Mouse (Mus musculus): ENCODE data around the gene Nup107. TPM values are rescaled to one million over a fixed set of nuclear protein-coding genes. Genes with fewer than 3 reads are reported as not detected.
"Not testable (repeated sequence)": the region's sequence is repeated elsewhere in the genome, so short reads cannot be mapped to it uniquely, and the experiment has no call there.

Gene Nup107
- polyA plus RNA-seq, 1 experiment from 2014 or later: 33.4 TPM

GRCm38 (mm10) chr10:117704314-117704963, 88.1 kb downstream of the Nup107 start:
- peaks cover 81% of the 10 kb centered on the region for H3K36me3 ChIP-seq (replicated peaks)
- H3K27me3 ChIP-seq; H3K9me3 ChIP-seq (replicated peaks); ATAC-seq (ENCODE audit: insufficient read depth); H3K9ac ChIP-seq; H3K4me3 ChIP-seq (replicated peaks); H3K27ac ChIP-seq (replicated peaks); H3K4me2 ChIP-seq: not testable (repeated sequence)
- H3K4me1 ChIP-seq (replicated peaks): peaks cover 20% of the 10 kb centered on the region
- WGBS (ENCODE audit: insufficient replicate concordance): 82% methylated on average over 6 of the region's 6 CpGs

- no peak overlapping the region for H3K4me2 ChIP-seq
- peaks cover 91% of the 10 kb centered on the region for H3K36me3 ChIP-seq (replicated peaks)
- H3K9ac ChIP-seq: no peak overlapping the region
- ATAC-seq (ENCODE audit: insufficient read depth): no peak
- no peaks in the 10 kb centered on the region for H3K27me3 ChIP-seq
- no peaks in the 10 kb centered on the region for H3K9me3 ChIP-seq (replicated peaks)
- H3K4me3 ChIP-seq (replicated peaks): no peak overlapping the region
- H3K4me1 ChIP-seq (replicated peaks): peaks cover 12% of the 10 kb centered on the region
- H3K27ac ChIP-seq (replicated peaks): no peak overlapping the region
- 87% methylated on average over 3 of the region's 3 CpGs for WGBS (ENCODE audit: insufficient replicate concordance)
These were observed 89.0 kb downstream of the Nup107 start for GRCm38 (mm10) chr10:117703506-117703905.

- H3K4me3 ChIP-seq (replicated peaks): no peak overlapping the region
- no peak overlapping the region for H3K9ac ChIP-seq
- H3K36me3 ChIP-seq (replicated peaks): peaks cover 94% of the 10 kb centered on the region
- no peaks in the 10 kb centered on the region for H3K9me3 ChIP-seq (replicated peaks)
- no peak for ATAC-seq (ENCODE audit: insufficient read depth)
- peaks cover 15% of the 10 kb centered on the region for H3K4me1 ChIP-seq (replicated peaks)
- no peak overlapping the region for H3K27ac ChIP-seq (replicated peaks)
- no peak overlapping the region for H3K4me2 ChIP-seq
- 86% methylated on average over 6 of the region's 6 CpGs for WGBS (ENCODE audit: insufficient replicate concordance)
- no peaks in the 10 kb centered on the region for H3K27me3 ChIP-seq
These were observed 90.3 kb downstream of the Nup107 start for GRCm38 (mm10) chr10:117702024-117702833.

- ATAC-seq (ENCODE audit: insufficient read depth): no peak
- Histone ChIP-seq H3K4me2 (no peak overlapping the region), H3K27ac (replicated peaks) (no peak overlapping the region), H3K9me3 (replicated peaks) (no peaks in the 10 kb centered on the region), H3K9ac (no peak overlapping the region), H3K27me3 (no peaks in the 10 kb centered on the region), H3K4me1 (replicated peaks) (peaks cover 6% of the 10 kb centered on the region), H3K4me3 (replicated peaks) (no peak overlapping the region), H3K36me3 (replicated peaks) (peaks cover 94% of the 10 kb centered on the region)
- WGBS (ENCODE audit: insufficient replicate concordance): 80% methylated on average over 6 of the region's 6 CpGs
These were observed 91.3 kb downstream of the Nup107 start for GRCm38 (mm10) chr10:117701034-117701829.

Other genes with a start within 250 kb of the Nup107 start
- gene Cpm, start 163.2 kb downstream of the Nup107 start, polyA plus RNA-seq (2015; fragmentation: Nextera tagmentation; extraction: Ambion mirVana): 15.7 and 29.9 TPM in 2 replicates
- gene Mdm2, start 81.9 kb downstream of the Nup107 start, polyA plus RNA-seq (2015; fragmentation: Nextera tagmentation; extraction: Ambion mirVana): 19.5 and 21.0 TPM in 2 replicates
- gene Slc35e3, start 46.3 kb downstream of the Nup107 start, polyA plus RNA-seq (2015; fragmentation: Nextera tagmentation; extraction: Ambion mirVana): 2.3 and 3.0 TPM in 2 replicates
- 97.7 and 100 TPM in 2 replicates for gene Rap1b, start 53.3 kb upstream of the Nup107 start, polyA plus RNA-seq (2015; fragmentation: Nextera tagmentation; extraction: Ambion mirVana)